Mouse (Mus musculus) yolk sac, embryonic 10.5 days (tissue): ENCODE measurements around the gene Gm4869.
"Not testable (repeated sequence)": the region's sequence is repeated elsewhere in the genome, so short reads cannot be mapped to it uniquely, and the experiment has no call there.

Experiments
- DNase-seq: peaks from one replicate; pipeline ENCODE4 v3.0.0-alpha.2; 2017; ENCODE audit warnings: low spot score

The Gm4869 gene

DNA sequence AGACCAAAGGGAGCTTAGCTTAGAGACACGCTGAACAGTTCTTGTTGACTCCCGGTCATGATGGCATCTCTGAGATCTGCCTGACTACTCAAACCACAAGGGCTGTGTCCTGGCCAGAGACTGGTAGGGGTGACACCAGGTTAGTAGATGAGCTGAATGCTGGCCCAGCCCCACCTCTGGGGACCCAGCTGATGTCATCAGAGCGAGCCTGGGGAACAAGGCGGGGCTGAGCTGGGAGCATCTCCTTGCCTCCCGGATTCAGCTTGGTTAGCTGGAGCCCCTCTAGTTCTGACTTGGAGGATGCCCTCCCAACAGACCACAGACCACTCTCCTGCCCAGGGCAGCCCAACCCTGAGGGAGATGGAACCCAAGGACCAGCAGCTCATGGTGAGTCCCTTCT lies at the start of gene Gm4869:
Gene Gm4869 (plus strand): TSS at position 301 of the 400 bp plus-strand sequence.
- no peak for DNase-seq

DNA sequence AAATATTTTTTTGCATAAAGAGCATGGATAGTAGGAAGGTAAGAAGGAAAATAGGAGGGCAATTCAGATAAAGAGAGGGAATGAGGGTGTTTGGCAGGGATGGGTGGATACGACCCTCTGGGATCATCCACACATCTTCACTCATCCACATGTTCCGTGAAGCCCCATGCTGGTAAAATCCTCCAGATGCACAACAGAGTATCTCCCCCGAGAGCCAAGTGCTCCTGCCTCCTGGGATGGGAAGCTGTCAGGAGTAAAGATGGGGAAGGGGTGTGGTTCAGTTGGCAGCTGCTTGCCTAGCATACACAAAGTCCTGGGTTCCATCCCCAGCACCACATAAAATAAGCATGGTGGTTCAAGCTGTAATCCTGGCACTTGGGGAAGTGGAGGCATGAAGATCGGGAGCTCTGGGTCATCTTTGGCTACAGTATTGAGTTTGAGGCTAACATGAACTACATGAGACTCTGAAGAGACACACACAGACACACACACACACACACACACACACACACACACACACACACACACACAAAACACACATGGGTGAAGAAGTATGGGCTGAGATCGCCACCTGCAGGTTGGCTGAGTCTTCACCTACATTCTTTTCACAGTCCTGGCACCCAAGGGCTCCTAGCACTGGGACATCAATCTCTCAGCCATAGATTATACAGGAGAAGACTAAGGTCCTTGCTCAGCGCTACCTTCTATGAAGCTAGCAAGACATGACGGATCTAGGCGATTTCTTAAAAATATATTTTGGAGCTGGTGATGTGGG lies 49.1 kb upstream of the Gm4869 start:
- no peak for DNase-seq

DNA sequence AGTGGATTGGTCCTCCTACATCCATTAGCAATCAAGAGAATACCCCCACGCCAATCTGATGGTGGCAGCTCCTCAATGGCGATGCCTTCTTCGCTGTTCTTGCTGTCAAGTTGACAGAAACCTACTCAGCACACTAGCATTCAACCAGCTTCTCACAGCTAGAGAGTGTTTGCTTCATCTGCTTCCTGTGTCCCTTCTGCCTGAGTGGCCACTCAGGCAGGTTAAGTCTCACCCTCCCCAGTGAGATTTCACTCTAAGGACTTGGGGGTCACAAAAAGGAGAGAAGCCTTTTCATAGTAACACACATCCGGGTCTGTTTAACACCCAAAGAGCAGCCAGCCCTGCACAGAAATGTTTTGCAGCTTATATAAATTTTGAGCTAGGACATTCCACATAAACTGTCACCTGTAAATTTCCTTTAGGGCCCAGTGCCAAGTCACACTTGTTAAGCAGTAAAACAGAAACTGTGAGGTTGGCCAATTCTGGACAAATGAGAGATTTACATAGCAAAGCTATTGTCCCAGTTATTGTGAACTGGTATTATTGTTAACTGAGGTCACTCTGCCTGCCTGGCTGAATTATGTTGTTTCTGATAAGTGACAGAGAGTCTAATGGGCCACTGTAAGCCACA lies 42.7 kb upstream of the Gm4869 start:
- no peak for DNase-seq

DNA sequence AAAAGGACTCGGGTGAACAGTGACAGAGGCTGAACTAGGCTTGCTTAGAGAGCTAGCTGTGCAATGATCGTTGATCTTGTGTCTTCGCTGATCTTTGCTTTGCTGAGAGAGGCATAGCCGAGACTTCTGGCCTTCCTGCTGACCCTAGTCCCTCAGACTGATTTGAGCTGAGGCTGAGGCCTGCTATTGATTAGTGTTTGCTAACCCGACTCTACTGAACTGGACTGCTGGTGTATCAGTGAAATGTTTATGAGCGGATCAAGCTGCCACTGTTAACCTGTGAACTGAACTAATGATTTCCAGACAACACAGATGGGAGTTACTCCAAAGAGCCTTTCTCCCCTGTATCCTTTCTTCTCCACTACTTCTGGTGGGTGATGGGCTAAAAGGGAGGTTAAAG lies 40.3 kb upstream of the Gm4869 start:
- no peak for DNase-seq

DNA sequence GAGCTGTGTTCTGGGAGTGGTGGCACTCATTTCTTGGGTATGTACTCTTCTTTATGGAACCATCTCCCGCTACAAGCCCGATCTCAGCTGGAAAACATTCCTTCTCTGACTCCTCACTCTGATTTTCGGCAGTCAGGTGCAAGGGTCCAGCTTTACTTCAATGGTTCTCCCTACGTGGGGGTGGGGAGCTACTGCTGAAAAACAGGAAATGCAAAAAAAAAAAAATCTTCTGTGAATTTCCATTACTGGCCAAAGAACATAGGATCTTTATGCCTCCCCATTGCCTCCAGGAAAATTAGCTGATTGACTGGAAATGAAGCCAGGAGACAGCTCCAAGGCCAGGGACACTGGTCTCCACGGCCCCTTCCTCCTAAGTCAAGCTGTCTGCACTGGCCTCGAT lies 38.8 kb upstream of the Gm4869 start:
- DNase-seq: no peak

DNA sequence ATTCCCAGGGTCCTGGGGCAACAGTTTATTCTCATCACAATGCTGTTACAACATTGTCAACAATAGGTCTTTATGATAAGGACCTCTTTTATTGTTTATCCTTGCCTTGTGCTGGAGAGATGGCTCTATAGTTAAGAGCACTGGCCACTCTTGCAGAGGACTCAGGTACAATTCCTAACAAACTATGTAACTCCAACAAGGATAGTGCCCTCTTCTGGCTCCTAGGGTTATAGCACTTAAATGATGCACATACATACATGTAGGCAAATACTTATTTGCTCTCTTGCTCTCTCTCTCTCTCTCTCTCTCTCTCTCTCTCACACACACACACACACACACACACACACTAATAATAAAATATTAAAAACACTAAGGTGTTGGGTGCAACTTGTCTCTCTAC lies 36.6 kb upstream of the Gm4869 start:
- no peak for DNase-seq

DNA sequence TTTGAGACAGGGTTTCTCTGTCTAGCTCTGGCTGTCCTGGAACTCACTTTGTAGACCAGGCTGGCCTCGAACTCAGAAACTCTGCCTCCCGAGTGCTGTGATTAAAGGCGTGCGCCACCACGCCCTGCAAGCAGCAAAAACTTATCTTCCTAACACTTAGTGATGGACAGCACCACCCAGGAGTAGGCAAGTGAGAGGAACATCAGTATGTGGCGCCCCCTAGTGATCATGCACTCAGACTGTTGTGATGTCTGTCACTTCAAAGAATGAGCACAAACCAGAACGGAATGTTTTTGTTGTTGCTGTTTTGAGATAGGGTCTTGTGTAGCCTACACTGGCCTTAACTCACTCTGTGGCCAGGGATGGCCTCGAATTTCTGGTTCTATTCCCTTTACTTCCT lies 34.1 kb upstream of the Gm4869 start:
- peak; percentile 21 for DNase-seq

DNA sequence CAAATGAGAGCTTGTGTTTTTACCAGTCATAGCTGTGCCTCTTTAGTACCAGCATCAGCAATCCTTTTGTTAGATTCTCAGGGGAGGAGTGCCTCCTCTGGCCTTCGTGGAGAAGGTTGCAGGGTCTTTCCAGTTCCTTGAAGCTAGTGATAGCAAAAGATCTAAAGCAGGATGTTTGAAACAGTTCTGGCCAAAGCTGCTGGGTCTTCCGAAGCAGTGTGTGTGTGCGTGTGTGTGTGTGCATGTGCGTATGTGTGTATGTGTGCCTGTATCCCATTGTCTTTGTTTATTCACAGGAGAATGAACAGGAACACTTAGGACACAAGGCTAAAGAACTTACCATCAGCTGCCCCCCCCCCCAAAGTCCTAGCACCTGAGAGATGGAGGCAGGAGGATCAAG lies 30.8 kb upstream of the Gm4869 start:
- no peak for DNase-seq

DNA sequence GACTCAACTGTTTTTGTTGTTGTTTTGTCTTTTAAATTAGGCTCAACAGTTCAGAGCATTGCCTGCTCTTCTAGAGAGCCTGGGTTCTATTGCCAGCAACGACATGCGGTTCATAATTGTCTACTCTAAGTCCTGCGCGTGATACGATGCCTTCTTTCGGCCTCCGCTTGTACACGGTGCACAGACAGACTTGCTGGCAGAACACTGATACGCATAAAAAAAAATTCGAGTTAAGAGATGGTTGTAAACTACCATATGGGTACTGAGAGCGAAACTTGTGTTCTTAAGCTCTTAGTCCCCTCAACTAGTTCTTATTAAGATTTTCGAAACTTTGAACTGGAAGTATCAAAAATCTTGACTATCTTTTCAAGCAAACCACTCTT lies 27.3 kb upstream of the Gm4869 start:
- no peak for DNase-seq

DNA sequence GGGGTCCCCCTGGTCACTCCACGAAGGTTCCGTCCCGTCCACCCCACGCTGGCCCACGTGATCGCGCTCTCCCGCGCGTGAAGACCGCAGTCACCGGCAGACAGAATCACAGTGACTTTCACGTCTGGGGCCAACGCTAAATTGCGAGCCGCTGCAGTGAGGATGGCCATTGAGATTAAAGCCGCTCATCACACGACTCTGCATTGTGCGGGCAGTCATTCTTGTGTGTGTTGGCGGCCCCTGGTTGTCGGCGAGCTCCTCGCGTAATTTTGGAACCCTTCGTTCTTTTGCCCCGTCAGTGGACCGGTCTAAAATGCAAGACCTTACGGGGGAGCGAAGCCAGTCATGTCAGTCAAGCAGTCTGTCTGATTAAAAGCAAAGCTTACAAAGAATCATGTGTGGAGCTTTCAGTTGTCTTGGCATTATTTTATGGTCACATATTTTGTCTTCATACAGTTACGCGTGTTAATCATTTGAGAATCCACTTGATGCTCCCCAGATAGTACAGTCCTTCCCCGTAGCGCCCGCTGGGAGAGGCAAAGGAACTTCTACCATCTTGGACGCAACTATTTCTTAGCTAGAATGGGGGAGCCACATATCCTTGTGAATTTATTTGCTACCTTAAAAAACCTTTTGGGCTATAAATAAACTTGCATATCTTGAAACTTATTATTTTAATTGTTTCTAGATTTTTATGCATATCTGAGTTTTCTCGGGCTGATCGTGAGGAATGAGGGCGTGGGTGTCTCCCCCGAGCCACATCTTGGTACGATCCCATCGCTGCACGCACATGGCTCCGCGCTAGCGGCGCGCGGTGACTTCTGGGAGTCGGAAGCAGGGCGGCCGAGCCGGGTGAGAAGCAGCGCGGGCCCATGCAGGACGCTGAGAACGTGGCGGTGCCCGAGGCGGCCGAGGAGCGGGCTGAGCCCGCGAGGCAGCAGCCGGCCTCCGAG lies 26.7 kb upstream of the Gm4869 start, which contains the start of gene Eif3b:
Gene Eif3b (plus strand): TSS at position 840 of the 953 bp plus-strand sequence.
- peak; percentile 93 for DNase-seq

DNA sequence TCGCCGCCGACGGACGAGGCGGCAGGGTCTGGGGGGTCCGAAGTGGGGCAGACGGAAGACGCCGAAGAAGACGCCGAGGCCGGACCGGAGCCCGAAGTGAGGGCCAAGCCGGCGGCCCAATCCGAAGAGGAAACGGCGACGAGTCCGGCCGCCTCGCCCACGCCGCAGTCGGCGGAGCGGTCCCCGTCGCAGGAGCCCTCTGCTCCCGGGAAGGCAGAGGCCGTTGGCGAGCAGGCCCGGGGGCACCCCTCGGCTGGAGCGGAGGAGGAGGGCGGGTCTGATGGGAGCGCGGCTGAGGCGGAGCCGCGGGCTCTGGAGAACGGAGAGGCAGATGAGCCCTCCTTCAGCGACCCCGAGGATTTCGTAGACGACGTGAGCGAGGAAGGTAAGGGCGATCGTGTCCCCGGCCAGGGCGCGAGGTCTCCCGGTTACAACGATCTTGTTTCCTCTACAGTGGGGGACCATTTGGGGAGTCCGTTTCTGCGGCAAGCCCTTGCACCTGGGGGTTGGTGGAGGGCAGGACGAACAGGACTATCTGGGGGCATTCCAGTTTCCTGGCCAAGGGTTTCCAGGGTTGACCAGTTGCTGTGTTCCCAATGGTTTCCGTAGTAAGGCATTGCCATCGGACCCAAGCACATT lies 25.9 kb upstream of the Gm4869 start:
- DNase-seq: peak; percentile 12

DNA sequence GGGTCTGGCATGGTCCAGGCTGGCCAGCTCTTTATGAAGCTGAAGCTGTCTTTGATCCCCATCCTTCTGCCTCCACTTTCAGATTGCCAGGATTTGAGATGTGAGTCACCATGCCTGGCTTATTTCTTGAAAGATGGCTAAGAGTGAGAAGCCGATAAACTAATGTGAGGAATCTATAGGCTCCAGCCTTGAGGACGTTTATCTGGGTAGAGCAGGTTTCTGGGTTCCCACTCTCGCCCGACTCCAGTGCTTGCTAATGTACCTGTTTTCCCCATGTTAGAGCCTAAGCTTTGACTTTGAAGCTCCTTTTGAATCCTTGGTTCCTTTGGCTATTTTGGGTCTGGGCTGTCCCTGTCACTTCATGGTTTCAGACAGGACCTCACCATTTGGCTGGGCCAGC lies 24.8 kb upstream of the Gm4869 start:
- DNase-seq: no peak

DNA sequence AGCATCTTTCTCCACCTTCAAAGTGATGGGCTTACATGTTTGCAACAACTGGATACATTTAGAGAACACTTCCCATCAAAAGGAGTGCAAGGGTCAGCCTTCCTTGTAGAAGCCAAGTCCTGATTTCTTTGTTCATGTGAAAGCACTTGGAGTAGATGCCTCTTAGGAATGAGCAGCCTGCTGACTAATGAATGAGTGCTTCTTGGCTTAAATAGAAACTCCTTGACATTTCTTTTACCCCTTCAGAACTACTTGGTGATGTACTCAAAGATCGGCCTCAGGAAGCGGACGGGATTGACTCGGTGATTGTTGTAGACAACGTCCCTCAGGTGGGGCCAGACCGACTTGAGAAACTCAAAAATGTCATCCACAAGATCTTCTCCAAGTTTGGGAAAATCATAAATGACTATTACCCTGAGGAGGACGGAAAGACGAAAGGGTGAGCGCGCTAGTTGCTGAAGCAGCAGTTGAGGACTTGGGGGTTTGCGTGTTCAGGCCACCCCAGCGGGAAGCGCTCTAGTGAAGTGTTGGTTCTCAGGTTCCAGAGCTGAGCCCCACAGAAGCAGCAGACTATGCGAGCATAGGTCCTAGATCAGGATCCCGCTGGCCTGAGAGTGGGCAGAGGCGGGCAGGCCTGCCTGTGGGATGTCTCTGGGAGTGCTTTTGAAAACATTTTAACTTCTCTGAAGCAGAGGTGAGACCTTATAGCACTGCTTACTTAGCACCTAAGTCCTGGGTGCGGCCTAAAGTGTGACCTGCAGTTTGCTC lies 20.2 kb upstream of the Gm4869 start:
- DNase-seq: no peak

DNA sequence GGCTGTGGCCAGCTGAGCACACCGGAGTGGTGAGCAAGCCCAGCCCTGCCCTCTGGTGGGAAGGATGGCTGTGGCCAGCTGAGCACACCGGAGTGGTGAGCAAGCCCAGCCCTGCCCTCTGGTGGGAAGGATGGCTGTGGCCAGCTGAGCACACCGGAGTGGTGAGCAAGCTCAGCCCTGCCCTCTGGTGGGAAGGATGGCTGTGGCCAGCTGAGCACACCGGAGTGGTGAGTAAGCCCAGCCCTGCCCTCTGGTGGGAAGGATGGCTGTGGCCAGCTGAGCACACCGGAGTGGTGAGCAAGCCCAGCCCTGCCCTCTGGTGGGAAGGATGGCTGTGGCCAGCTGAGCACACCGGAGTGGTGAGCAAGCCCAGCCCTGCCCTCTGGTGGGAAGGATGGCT lies 6.3 kb upstream of the Gm4869 start:
- not testable (repeated sequence) for DNase-seq

DNA sequence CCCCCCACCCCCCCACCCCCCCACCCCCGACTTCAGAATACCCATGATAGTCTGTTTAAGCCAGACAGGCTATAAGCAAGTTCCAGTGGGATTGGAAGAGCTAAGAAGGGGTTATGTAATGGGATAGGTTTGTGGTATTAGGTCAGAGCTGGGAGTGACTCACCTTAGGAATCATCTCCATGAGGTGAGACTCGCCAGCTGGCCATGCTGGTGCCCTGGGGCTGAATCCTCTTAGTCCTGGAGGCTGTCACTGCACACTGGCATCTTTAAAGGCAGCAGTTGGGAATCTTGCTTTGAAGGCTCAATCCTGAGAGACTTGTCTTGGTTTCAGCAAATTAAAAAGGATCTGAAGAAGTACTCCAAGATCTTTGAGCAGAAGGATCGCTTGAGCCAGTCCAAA lies 4.0 kb upstream of the Gm4869 start:
- no peak for DNase-seq

DNA sequence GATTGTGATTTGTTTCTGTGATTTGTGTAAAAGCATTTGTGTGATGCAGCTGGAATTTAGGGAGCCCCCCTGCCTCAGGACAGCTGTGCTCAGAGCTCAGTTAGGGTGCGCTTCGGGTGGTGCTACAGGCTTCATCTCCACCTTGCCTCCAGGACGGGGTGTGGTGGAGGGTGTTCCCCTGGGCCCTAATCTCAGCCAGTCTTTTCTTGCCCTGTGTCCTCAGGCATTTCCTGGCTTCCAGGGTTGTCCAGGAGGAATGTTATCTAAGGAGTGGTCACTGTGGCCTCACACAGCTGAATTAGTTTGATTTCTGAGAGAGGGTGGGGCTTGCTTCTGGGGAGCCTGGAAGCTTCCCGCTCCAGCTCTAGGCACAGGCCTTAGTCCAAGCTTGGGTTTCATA lies 1.4 kb upstream of the Gm4869 start:
- no peak for DNase-seq

DNA sequence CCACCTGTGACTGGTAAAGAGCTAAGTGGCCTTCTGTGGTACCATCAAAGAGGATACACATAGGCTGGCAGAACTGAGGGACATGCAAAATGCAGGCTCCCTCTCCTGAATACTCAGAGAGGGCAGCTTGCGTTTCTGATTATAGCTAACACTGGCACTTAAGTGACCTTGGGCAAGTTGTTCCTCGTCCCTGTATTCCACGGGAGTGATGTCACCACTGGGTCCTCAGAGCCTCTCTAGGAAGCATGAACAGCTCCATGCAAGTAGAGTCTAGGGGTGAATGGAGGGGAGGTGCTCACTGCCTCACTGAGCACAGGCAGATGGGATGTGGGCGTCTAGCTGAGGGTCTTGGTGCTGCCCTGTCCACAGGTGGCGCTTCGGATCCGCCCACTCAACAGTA lies 609 bp downstream of the Gm4869 start:
- DNase-seq: no peak

DNA sequence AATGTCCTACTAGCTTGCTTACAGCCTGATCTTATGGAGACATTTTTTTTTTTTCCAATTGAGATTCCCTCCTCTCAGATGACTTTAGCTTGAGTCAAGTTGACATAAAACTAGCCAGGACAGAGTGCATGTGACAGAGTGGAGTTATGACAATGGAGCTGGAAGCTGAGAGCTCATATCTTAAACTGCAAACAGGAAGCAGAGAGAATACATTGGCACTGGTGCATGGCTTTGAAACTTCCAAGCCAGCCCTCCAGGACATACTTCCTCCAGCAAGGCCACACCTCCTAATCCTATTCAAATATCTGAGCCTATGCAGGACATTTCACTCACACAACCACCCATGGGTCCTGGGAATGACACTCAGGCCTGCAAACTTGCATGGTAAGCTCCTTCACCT lies 9.0 kb downstream of the Gm4869 start:
- no peak for DNase-seq

DNA sequence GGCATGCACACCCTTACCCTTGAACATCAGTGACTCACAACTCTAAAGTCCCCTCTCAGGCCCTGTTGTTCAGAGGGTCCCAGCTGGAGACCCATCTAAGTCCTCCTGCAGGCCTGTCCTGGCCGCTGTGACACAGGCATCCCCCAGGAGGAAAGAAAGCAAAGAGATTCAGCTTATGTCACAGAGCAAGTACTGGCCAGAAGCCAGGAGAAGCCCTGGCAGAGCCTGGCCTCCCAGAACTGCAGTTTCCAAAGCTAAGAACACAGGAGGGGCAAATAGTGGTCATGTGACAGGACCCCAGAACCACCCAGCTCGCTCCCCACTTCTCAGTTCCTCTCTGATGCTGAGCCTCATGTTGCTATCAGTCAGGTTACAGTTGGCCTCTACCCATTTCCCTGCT lies 10.0 kb downstream of the Gm4869 start:
- no peak for DNase-seq

DNA sequence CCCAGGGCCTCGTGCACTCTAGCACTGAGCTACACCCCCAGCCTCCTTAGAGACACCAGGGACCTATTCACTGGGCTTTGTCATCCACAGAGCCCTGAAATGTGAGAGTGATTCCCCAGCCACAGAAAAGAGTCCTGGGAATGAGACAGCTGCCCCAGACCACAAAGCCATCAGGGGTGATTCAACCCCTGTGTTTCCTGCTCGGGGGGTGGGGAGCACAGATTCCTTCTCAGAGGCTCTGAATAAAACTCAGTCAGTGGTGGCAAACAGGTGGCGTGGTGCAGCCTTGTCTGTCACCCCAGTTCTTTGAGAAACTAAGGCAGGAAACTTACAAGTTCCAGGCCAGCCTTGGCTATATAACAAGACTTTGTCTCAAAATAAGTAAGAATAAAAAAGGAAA lies 16.0 kb downstream of the Gm4869 start:
- DNase-seq: no peak

DNA sequence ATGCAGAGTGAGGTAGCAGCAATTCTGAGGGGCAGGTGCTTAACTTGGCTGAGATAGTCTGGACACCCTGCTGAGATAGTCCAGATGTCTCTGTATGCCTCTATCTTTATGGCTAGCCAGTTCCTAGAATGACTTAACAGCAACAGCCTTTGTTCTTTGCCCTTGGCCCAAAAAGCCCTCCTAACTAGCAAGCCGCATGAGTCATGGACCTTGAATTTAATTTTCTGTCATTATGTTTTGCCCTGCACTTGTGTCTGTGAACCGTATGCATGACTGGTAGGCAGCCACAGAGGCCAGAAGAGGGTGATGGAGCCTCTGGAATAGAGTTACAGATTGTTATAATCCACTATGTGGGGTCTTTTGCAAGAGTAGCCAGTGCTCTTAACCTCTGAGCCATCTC lies 17.7 kb downstream of the Gm4869 start:
- DNase-seq: not testable (repeated sequence)
